Mouse (Mus musculus): ENCODE measurements around the gene Ltb4r1.
A peak's percentile ranks its signal among the peaks of the same experiment; 100 is the strongest.

Gene Ltb4r1

DNA sequence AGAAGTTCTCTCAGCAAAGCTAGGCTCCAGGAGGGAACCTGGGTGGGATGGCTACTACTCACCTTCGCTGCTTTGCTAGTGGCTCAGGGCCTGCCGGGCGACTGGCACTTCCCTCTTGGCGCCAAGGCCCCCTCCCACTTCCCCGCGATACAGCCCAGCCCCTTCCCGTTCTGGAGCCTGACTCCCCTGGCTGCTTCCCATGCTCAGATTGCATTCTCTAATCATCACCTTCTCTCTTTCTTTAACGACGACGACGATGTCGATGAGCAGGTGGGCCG lies 18.1 kb downstream of the Ltb4r1 start, which contains the start of gene Adcy4:
Gene Adcy4 (minus strand): TSS at position 138 of the 278 bp plus-strand sequence.
- no peak for DNase-seq (ENCODE audit: low read depth, low spot score)

DNA sequence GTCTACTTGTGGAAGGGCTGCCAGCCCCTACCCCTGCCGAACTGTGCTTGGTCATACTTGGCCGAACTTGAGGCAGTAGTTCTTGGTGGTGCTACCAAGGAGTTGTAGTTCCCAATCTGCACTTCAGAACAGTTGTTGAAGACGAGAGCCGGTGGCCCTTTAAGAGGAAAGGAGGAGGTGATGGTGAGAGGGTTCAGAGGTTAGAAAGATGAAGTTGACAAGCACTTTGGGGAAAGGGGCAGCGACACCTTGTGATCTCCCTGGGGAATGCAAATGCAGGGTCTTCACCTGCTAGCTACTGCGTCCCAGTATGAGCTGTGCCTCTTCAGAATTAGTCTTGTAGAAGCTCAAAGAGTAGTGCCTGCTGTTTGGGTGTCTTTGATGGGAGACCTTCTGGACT lies 19.4 kb downstream of the Ltb4r1 start:
- no peak for DNase-seq (ENCODE audit: low read depth, low spot score)

DNA sequence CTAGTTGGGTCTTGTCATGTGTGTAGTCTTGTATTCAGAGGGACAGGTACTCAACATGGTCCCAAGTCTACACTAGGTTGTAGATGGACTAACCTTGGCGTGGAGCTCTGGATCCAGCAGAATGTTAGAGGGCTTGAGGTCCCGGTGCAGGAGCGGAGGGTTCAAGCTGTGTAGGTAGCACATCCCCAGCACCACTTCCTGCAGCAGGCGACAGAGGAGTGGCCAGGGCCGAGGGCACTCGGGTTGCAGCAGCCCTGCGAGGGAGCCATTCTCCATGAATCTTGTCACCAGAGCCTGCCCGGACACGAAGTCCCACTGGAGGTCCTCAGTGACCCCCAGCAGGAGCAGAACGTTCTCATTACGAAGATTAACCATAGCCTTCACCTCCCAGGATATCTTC lies 22.0 kb downstream of the Ltb4r1 start:
- no peak for DNase-seq (ENCODE audit: low read depth, low spot score)

GRCm38 (mm10) chr14:55788256-55789050 lies 22.7 kb downstream of the Ltb4r1 start, which contains the start of gene Ripk3:
TSS of gene Ripk3 (minus strand) at chr14:55788865.
- no peak for DNase-seq (ENCODE audit: low read depth, low spot score)

DNA sequence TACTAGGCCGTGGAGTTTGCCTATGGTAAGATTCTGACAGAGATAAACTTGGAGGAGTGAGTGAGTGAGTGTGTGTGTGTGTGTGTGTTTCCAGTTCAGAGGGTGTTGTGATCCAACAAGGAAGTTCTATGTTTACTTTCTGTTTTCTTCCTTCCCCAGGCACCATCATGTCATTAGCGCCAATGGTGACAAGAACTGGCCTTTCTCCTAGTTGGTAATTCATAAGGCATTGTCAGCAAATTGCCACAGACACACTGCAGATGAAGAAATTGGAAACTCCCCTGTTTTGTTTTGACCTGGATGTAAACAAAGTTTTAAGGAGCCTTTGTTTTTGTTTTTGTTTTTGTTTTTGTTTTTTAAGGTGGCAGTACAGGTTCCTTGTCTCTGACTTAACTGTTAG lies 27.7 kb downstream of the Ltb4r1 start:
- no peak for DNase-seq (ENCODE audit: low read depth, low spot score)

GRCm38 (mm10) chr14:55793946-55794345 lies 28.2 kb downstream of the Ltb4r1 start:
- no peak for DNase-seq (ENCODE audit: low read depth, low spot score)

DNA sequence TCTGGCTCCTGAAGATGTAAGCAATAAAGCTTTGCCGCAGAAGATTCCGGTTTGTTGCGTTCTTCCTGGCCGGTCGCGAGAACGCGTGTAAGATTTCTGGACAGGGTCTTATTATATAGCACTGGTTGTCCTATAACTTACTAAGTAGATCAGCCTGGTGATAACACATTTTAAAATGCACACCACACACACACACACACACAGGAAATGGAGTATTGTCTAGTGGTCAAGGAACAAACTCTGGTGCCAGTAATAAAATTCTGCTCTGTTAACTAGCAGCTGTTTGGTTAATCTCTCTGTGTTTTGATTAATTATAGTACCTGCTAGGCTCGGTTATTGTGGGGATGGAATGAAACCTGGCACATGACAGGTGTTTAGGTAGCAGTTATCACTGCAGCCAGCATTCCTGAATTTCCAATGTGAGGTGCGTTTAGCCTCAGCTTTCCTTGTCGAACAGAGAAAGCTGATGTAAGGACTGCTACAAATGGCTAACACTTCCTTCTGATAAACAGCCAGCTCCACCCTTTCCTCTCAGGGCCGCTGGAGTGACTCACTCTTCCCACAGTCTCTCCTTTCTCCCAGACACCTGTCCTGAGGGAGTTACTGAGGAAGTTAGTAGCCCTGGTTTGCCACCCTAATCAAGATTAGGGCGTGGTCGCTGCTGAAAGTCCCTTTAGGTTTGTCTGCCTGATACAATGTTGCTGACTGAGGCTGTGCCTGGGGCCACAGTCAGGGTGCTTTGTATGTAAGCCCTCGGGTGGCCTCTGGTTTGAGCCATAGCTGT lies 29.8 kb downstream of the Ltb4r1 start:
- no peak for DNase-seq (ENCODE audit: low read depth, low spot score)

GRCm38 (mm10) chr14:55814885-55815284 lies 49.1 kb downstream of the Ltb4r1 start:
- peak; percentile 94 for DNase-seq (ENCODE audit: low read depth, low spot score)

- no peak for DNase-seq (ENCODE audit: low read depth, low spot score)
Measured at GRCm38 (mm10) chr14:55815310-55815751, 49.6 kb downstream of the Ltb4r1 start.
